Mouse (Mus musculus) heart, embryonic 12.5 days (tissue): ENCODE data around the gene Rnf8. TPM values are rescaled to one million over a fixed set of nuclear protein-coding genes. Genes with fewer than 3 reads are reported as not detected.

Experiments
- ATAC-seq: fragments of 200-750 bp; cut with Nextera tagmentation; 2 replicates; pipeline ENCODE4 v1.8.0; 2017; ENCODE audit warnings: moderate TSS enrichment, moderate library complexity; ENCODE audit not compliant: insufficient number of reproducible peaks, low FRiP score
- H3K27ac ChIP-seq: fragments of 300-500 bp; sonication (generic); 2 replicates; pipeline ENCODE4 v1.5.1; 2016; ENCODE audit warnings: mild to moderate bottlenecking, moderate library complexity; ENCODE audit not compliant: poor library complexity, severe bottlenecking
- H3K27me3 ChIP-seq: fragments of 300-500 bp; sonication (generic); replicated peaks from 2 replicates; pipeline ENCODE4 v1.6.1; 2016; ENCODE audit warnings: mild to moderate bottlenecking, moderate library complexity
- H3K36me3 ChIP-seq: fragments of 300-500 bp; sonication (generic); 2 replicates; pipeline ENCODE4 v1.6.1; 2016; ENCODE audit warnings: mild to moderate bottlenecking, moderate library complexity
- H3K4me1 ChIP-seq: fragments of 300-500 bp; sonication (generic); replicated peaks from 2 replicates; pipeline ENCODE4 v1.6.1; 2016; ENCODE audit warnings: mild to moderate bottlenecking
- H3K4me2 ChIP-seq: fragments of 300-500 bp; sonication (generic); 2 replicates; pipeline ENCODE4 v1.6.1; 2016; ENCODE audit warnings: mild to moderate bottlenecking, moderate library complexity
- H3K4me3 ChIP-seq: fragments of 300-500 bp; sonication (generic); 2 replicates; pipeline ENCODE4 v1.5.1; 2016; ENCODE audit warnings: mild to moderate bottlenecking
- H3K9ac ChIP-seq: fragments of 300-500 bp; sonication (generic); 2 replicates; pipeline ENCODE4 v1.6.1; 2016; ENCODE audit warnings: mild to moderate bottlenecking, moderate library complexity
- H3K9me3 ChIP-seq: fragments of 300-500 bp; sonication (generic); replicated peaks from 2 replicates; pipeline ENCODE4 v1.6.1; 2016; ENCODE audit warnings: mild to moderate bottlenecking, moderate library complexity
- WGBS: fragments of 180-500 bp; shearing (Covaris S2); methylation state at CpG from one replicate; pipeline ENCODE4 v1.1.7; 2016; 5-methylcytosine and 5-hydroxymethylcytosine counted together
- polyA plus RNA-seq: library from polyadenylated mRNA; unstranded; fragments of >200 nt; fragmentation: Nextera tagmentation; extraction: Ambion mirVana; gene quantifications from 2 replicates; pipeline ENCODE4 v1.2.1, GENCODE M21; 2016

The Rnf8 gene
- polyA plus RNA-seq, 1 experiment from 2014 or later = 52.2 TPM

- H3K4me2 ChIP-seq = no peak overlapping the region
- no peak overlapping the region for H3K4me3 ChIP-seq
- H3K27me3 ChIP-seq = no peaks in the 10 kb centered on the region
- H3K27ac ChIP-seq = no peak overlapping the region
- H3K36me3 ChIP-seq = peaks cover 95% of the 10 kb centered on the region
- no peak for ATAC-seq
- WGBS = 71% methylated on average over 2 of the region's 2 CpGs
- H3K9ac ChIP-seq = no peak overlapping the region
- no peaks in the 10 kb centered on the region for H3K9me3 ChIP-seq
- peaks cover 24% of the 10 kb centered on the region for H3K4me1 ChIP-seq
Measured at GRCm38 (mm10) chr17:29680174-29680573, 65.6 kb downstream of the Rnf8 start.

GRCm38 (mm10) chr17:29680921-29681320 lies 66.3 kb downstream of the Rnf8 start:
- H3K4me2 ChIP-seq = no peak overlapping the region
- no peak overlapping the region for H3K4me3 ChIP-seq
- peaks cover 26% of the 10 kb centered on the region for H3K4me1 ChIP-seq
- no peaks in the 10 kb centered on the region for H3K9me3 ChIP-seq
- H3K27me3 ChIP-seq = no peaks in the 10 kb centered on the region
- ATAC-seq = no peak
- whole genome bisulfite sequencing = 53% methylated on average over 2 of the region's 2 CpGs
- no peak overlapping the region for H3K27ac ChIP-seq
- peaks cover 95% of the 10 kb centered on the region for H3K36me3 ChIP-seq
- H3K9ac ChIP-seq = no peak overlapping the region

GRCm38 (mm10) chr17:29681669-29682068 lies 67.1 kb downstream of the Rnf8 start:
- Histone ChIP-seq H3K27ac (no peak overlapping the region), H3K9me3 (no peaks in the 10 kb centered on the region), H3K4me1 (peaks cover 34% of the 10 kb centered on the region), H3K36me3 (peaks cover 95% of the 10 kb centered on the region), H3K9ac (no peak overlapping the region), H3K4me2 (no peak overlapping the region), H3K27me3 (no peaks in the 10 kb centered on the region), H3K4me3 (no peak overlapping the region)
- no peak for ATAC-seq
- 96% methylated on average over 9 of the region's 9 CpGs for WGBS

GRCm38 (mm10) chr17:29682261-29682660 lies 67.7 kb downstream of the Rnf8 start:
- ATAC-seq = no peak
- Histone ChIP-seq H3K4me1 (peaks cover 39% of the 10 kb centered on the region), H3K36me3 (peaks cover 95% of the 10 kb centered on the region), H3K4me2 (no peak overlapping the region), H3K27me3 (no peaks in the 10 kb centered on the region), H3K9me3 (no peaks in the 10 kb centered on the region), H3K4me3 (no peak overlapping the region), H3K27ac (no peak overlapping the region), H3K9ac (no peak overlapping the region)
- WGBS = 85% methylated on average over 7 of the region's 7 CpGs

GRCm38 (mm10) chr17:29683127-29683526 lies 68.5 kb downstream of the Rnf8 start:
- no peak overlapping the region for H3K27ac ChIP-seq
- H3K4me3 ChIP-seq = no peak overlapping the region
- H3K4me1 ChIP-seq = peaks cover 46% of the 10 kb centered on the region
- H3K4me2 ChIP-seq = no peak overlapping the region
- peaks cover 93% of the 10 kb centered on the region for H3K36me3 ChIP-seq
- 46% methylated on average over 2 of the region's 2 CpGs for WGBS
- ATAC-seq = no peak
- H3K9ac ChIP-seq = no peak overlapping the region
- H3K27me3 ChIP-seq = no peaks in the 10 kb centered on the region
- no peaks in the 10 kb centered on the region for H3K9me3 ChIP-seq

- no peak overlapping the region for H3K4me2 ChIP-seq
- H3K4me1 ChIP-seq = peaks cover 54% of the 10 kb centered on the region
- WGBS = 61% methylated on average over 4 of the region's 4 CpGs
- H3K36me3 ChIP-seq = peaks cover 93% of the 10 kb centered on the region
- H3K27ac ChIP-seq = no peak overlapping the region
- no peak overlapping the region for H3K9ac ChIP-seq
- no peak for ATAC-seq
- 0 out of 2 replicates have a peak, but pooled peaks cover 4% of the 10 kb centered on the region for H3K9me3 ChIP-seq
- no peaks in the 10 kb centered on the region for H3K27me3 ChIP-seq
- H3K4me3 ChIP-seq = no peak overlapping the region
Measured at GRCm38 (mm10) chr17:29684275-29684674, 69.7 kb downstream of the Rnf8 start.

- peak; percentile 77 for ATAC-seq
- Histone ChIP-seq H3K4me1 (peaks cover 49% of the 10 kb centered on the region), H3K4me2 (no peak overlapping the region), H3K9ac (no peak overlapping the region), H3K4me3 (no peak overlapping the region), H3K27ac (peak overlapping the region; percentile 88; the same call in 1 of the 2 replicates), H3K9me3 (0 out of 2 replicates have a peak, but pooled peaks cover 4% of the 10 kb centered on the region), H3K27me3 (no peaks in the 10 kb centered on the region), H3K36me3 (peaks cover 93% of the 10 kb centered on the region)
- WGBS = 80% methylated on average over 5 of the region's 5 CpGs
Measured at GRCm38 (mm10) chr17:29686771-29687170, 72.2 kb downstream of the Rnf8 start.

GRCm38 (mm10) chr17:29687373-29687772 lies 72.8 kb downstream of the Rnf8 start:
- no peaks in the 10 kb centered on the region for H3K27me3 ChIP-seq
- H3K27ac ChIP-seq = peak overlapping the region; percentile 88
- no peak overlapping the region for H3K4me3 ChIP-seq
- WGBS = 52% methylated on average over 6 of the region's 6 CpGs
- H3K4me1 ChIP-seq = peaks cover 49% of the 10 kb centered on the region
- no peak overlapping the region for H3K9ac ChIP-seq
- peaks cover 88% of the 10 kb centered on the region for H3K36me3 ChIP-seq
- 0 out of 2 replicates have a peak, but pooled peaks cover 4% of the 10 kb centered on the region for H3K9me3 ChIP-seq
- H3K4me2 ChIP-seq = peak overlapping the region; percentile 17; the same call in 1 of the 2 replicates
- ATAC-seq = no peak

- H3K4me2 ChIP-seq = no peak overlapping the region
- H3K4me3 ChIP-seq = no peak overlapping the region
- H3K27me3 ChIP-seq = no peaks in the 10 kb centered on the region
- no peak for ATAC-seq
- 0 out of 2 replicates have a peak, but pooled peaks cover 4% of the 10 kb centered on the region for H3K9me3 ChIP-seq
- peak overlapping the region; percentile 68 for H3K27ac ChIP-seq
- H3K4me1 ChIP-seq = peaks cover 40% of the 10 kb centered on the region
- no peak overlapping the region for H3K9ac ChIP-seq
- 87% methylated on average over 10 of the region's 10 CpGs for WGBS
- H3K36me3 ChIP-seq = peaks cover 83% of the 10 kb centered on the region
Measured at GRCm38 (mm10) chr17:29688610-29689009, 74.0 kb downstream of the Rnf8 start.

- H3K4me3 ChIP-seq = no peak overlapping the region
- H3K9me3 ChIP-seq = 0 out of 2 replicates have a peak, but pooled peaks cover 4% of the 10 kb centered on the region
- H3K4me2 ChIP-seq = no peak overlapping the region
- ATAC-seq = no peak
- 66% methylated on average over 6 of the region's 6 CpGs for WGBS
- H3K4me1 ChIP-seq = peaks cover 29% of the 10 kb centered on the region
- H3K36me3 ChIP-seq = peaks cover 84% of the 10 kb centered on the region
- H3K27me3 ChIP-seq = no peaks in the 10 kb centered on the region
- no peak overlapping the region for H3K27ac ChIP-seq
- no peak overlapping the region for H3K9ac ChIP-seq
Measured at GRCm38 (mm10) chr17:29690257-29690656, 75.7 kb downstream of the Rnf8 start.

GRCm38 (mm10) chr17:29692827-29693226 lies 78.2 kb downstream of the Rnf8 start:
- WGBS = 87% methylated on average over 2 of the region's 2 CpGs
- H3K4me1 ChIP-seq = peaks cover 9% of the 10 kb centered on the region
- no peak overlapping the region for H3K4me2 ChIP-seq
- H3K27me3 ChIP-seq = no peaks in the 10 kb centered on the region
- no peak overlapping the region for H3K9ac ChIP-seq
- no peak for ATAC-seq
- peaks cover 82% of the 10 kb centered on the region for H3K36me3 ChIP-seq
- no peak overlapping the region for H3K4me3 ChIP-seq
- 0 out of 2 replicates have a peak, but pooled peaks cover 4% of the 10 kb centered on the region for H3K9me3 ChIP-seq
- no peak overlapping the region for H3K27ac ChIP-seq

GRCm38 (mm10) chr17:29693571-29693970 lies 79.0 kb downstream of the Rnf8 start:
- Histone ChIP-seq H3K27ac (no peak overlapping the region), H3K4me1 (peaks cover 3% of the 10 kb centered on the region), H3K4me3 (no peak overlapping the region), H3K9me3 (0 out of 2 replicates have a peak, but pooled peaks cover 3% of the 10 kb centered on the region), H3K27me3 (no peaks in the 10 kb centered on the region), H3K4me2 (no peak overlapping the region), H3K9ac (no peak overlapping the region), H3K36me3 (peaks cover 83% of the 10 kb centered on the region)
- ATAC-seq = no peak
- WGBS = 72% methylated on average over 2 of the region's 2 CpGs
